Mouse (Mus musculus) gastrocnemius, postnatal 4 days (tissue): ENCODE measurements at regions not wholly inside any gene's neighbourhood (a gene's known extent, or its start where the extent isn't known, plus 50 kb on each side); places are given as distances from the start of the nearest gene placed in this dataset.

Experiments
- DNase-seq, 2 experiments: peaks; one replicate each; pipeline ENCODE4 v3.0.0; 2021 to 2022; ENCODE audit warnings: low spot score in 2 of 2, mixed read lengths in 2 of 2

- no peak for DNase-seq
Measured at GRCm38 (mm10) chr6:100517662-100518061, 153.3 kb downstream of the Shq1 start.

- DNase-seq, result no peak
Measured at GRCm38 (mm10) chr6:100512676-100513075, 158.3 kb downstream of the Shq1 start.

- no peak for DNase-seq
Measured at GRCm38 (mm10) chr6:100510676-100511075, 160.3 kb downstream of the Shq1 start.

- no peak for DNase-seq
Measured at GRCm38 (mm10) chr6:100505506-100506247, 165.3 kb downstream of the Shq1 start.

GRCm38 (mm10) chr6:100502961-100503782 is 167.8 kb downstream of the Shq1 start:
- peak in 1 of 2 experiments; percentile 37 for DNase-seq

GRCm38 (mm10) chr6:100502139-100502538 is 168.8 kb downstream of the Shq1 start:
- DNase-seq, result no peak

- DNase-seq, result no peak
Measured at GRCm38 (mm10) chr6:100500741-100501140, 170.2 kb downstream of the Shq1 start.

- no peak for DNase-seq
Measured at GRCm38 (mm10) chr6:100500060-100500459, 170.9 kb downstream of the Shq1 start.

- no peak for DNase-seq
Measured at GRCm38 (mm10) chr6:100498861-100499271, 172.1 kb downstream of the Shq1 start.

GRCm38 (mm10) chr6:100498126-100498525 is 172.8 kb downstream of the Shq1 start:
- no peak for DNase-seq

- no peak for DNase-seq
Measured at GRCm38 (mm10) chr6:100496135-100496534, 174.8 kb downstream of the Shq1 start.

- peak in 1 of 2 experiments; percentile 37 for DNase-seq
Measured at GRCm38 (mm10) chr6:100495131-100495530, 175.8 kb downstream of the Shq1 start.

- DNase-seq, result no peak
Measured at GRCm38 (mm10) chr6:100493558-100493957, 177.4 kb downstream of the Shq1 start.

GRCm38 (mm10) chr6:100491811-100492210 is 179.1 kb downstream of the Shq1 start:
- DNase-seq, result no peak

GRCm38 (mm10) chr6:100490920-100491712 is 179.8 kb downstream of the Shq1 start:
- no peak for DNase-seq

- DNase-seq, result no peak
Measured at GRCm38 (mm10) chr6:100483836-100484235, 187.1 kb downstream of the Shq1 start.

GRCm38 (mm10) chr6:100483084-100483810 is 187.7 kb downstream of the Shq1 start:
- peak in 1 of 2 experiments; percentile 16 for DNase-seq

GRCm38 (mm10) chr6:100482572-100482971 is 188.4 kb downstream of the Shq1 start:
- DNase-seq, result no peak

GRCm38 (mm10) chr6:100480525-100480924 is 190.4 kb downstream of the Shq1 start:
- no peak for DNase-seq

GRCm38 (mm10) chr6:100479881-100480280 is 191.1 kb downstream of the Shq1 start:
- peak in 1 of 2 experiments; percentile 27 for DNase-seq

GRCm38 (mm10) chr6:100479455-100479854 is 191.5 kb downstream of the Shq1 start:
- DNase-seq, result no peak
